Mouse (Mus musculus) cerebellum, postnatal 25 days (tissue): ENCODE measurements around the gene Nipa2.

Experiments
- DNase-seq, 2 experiments: peaks; one replicate each; pipeline ENCODE4 v3.0.0; 2021; ENCODE audit warnings: mixed read lengths in 2 of 2

The Nipa2 gene

GRCm38 (mm10) chr7:55962004-55962908, at the start of gene Nipa2:
Gene Nipa2, minus strand, starts transcription at chr7:55962476.
- DNase-seq = peak; percentile 97 to 98

GRCm38 (mm10) chr7:56011018-56011333, 48.7 kb upstream of the Nipa2 start:
- no peak for DNase-seq

- no peak for DNase-seq
Observed at GRCm38 (mm10) chr7:56010318-56011017, 48.2 kb upstream of the Nipa2 start.

GRCm38 (mm10) chr7:55998997-55999396, 36.7 kb upstream of the Nipa2 start:
- peak in 1 of 2 experiments; percentile 18 for DNase-seq

GRCm38 (mm10) chr7:55995013-55995412, 32.7 kb upstream of the Nipa2 start:
- no peak for DNase-seq

- DNase-seq = no peak
Observed at GRCm38 (mm10) chr7:55991858-55992257, 29.6 kb upstream of the Nipa2 start.

GRCm38 (mm10) chr7:55991129-55991528, 28.9 kb upstream of the Nipa2 start:
- no peak for DNase-seq

GRCm38 (mm10) chr7:55986526-55987214, 24.4 kb upstream of the Nipa2 start:
- peak; percentile 83 to 92 for DNase-seq

GRCm38 (mm10) chr7:55984754-55985153, 22.5 kb upstream of the Nipa2 start:
- no peak for DNase-seq

GRCm38 (mm10) chr7:55983107-55983506, 20.8 kb upstream of the Nipa2 start:
- DNase-seq = no peak

- no peak for DNase-seq
Observed at GRCm38 (mm10) chr7:55982010-55982700, 19.9 kb upstream of the Nipa2 start.

GRCm38 (mm10) chr7:55981511-55981910, 19.2 kb upstream of the Nipa2 start:
- DNase-seq = no peak

GRCm38 (mm10) chr7:55974429-55974828, 12.2 kb upstream of the Nipa2 start:
- DNase-seq = no peak

- no peak for DNase-seq
Observed at GRCm38 (mm10) chr7:55969415-55969814, 7.1 kb upstream of the Nipa2 start.

GRCm38 (mm10) chr7:55968258-55968901, 6.1 kb upstream of the Nipa2 start:
- DNase-seq = peak in 1 of 2 experiments; percentile 33

- DNase-seq = no peak
Observed at GRCm38 (mm10) chr7:55966866-55967460, 4.7 kb upstream of the Nipa2 start.

GRCm38 (mm10) chr7:55960506-55960905, 1.8 kb downstream of the Nipa2 start:
- no peak for DNase-seq

GRCm38 (mm10) chr7:55959801-55960200, 2.5 kb downstream of the Nipa2 start:
- no peak for DNase-seq

- no peak for DNase-seq
Observed at GRCm38 (mm10) chr7:55957916-55958315, 4.4 kb downstream of the Nipa2 start.

- DNase-seq = no peak
Observed at GRCm38 (mm10) chr7:55957178-55957577, 5.1 kb downstream of the Nipa2 start.

- no peak for DNase-seq
Observed at GRCm38 (mm10) chr7:55956054-55956453, 6.2 kb downstream of the Nipa2 start.

- no peak for DNase-seq
Observed at GRCm38 (mm10) chr7:55938341-55938740, 23.9 kb downstream of the Nipa2 start.
